Mouse (Mus musculus) adrenal gland, postnatal 10 days (tissue): ENCODE measurements around the gene Sephs2. TPM values are rescaled to one million over a fixed set of nuclear protein-coding genes. Genes with fewer than 3 reads are reported as not detected.

Experiments used
- DNase-seq: peaks from one replicate; pipeline ENCODE4 v3.0.0; 2021; ENCODE audit warnings: mixed read lengths
- long read RNA-seq, 2 experiments: library from polyadenylated mRNA; stranded (forward); transcript quantifications; one replicate each; pipeline ENCODE4 v2.0.0; 2021
- total RNA-seq, 2 experiments: library from RNA; stranded (reverse); gene quantifications; 2 replicates each; pipeline ENCODE4 v1.2.3; 2021

The Sephs2 gene
- 100 to 1,000 TPM; 189 to 268 TPM for total RNA-seq
- long read RNA-seq, experiment 1, transcript Sephs2-201 (1 exons, 2,177 nt): major isoform, 1,258 of 1,259 reads
- long read RNA-seq, experiment 1, partial matches to known transcripts: 0 of 1,259 reads
- long read RNA-seq, experiment 1, other reads (novel, unspliced or antisense): 1 of 1,259 reads
- long read RNA-seq, experiment 2, transcript Sephs2-201 (1 exons, 2,177 nt): major isoform, 421 of 421 reads
- long read RNA-seq, experiment 2, partial matches to known transcripts: 0 of 421 reads
- long read RNA-seq, experiment 2, other reads (novel, unspliced or antisense): 0 of 421 reads

DNA sequence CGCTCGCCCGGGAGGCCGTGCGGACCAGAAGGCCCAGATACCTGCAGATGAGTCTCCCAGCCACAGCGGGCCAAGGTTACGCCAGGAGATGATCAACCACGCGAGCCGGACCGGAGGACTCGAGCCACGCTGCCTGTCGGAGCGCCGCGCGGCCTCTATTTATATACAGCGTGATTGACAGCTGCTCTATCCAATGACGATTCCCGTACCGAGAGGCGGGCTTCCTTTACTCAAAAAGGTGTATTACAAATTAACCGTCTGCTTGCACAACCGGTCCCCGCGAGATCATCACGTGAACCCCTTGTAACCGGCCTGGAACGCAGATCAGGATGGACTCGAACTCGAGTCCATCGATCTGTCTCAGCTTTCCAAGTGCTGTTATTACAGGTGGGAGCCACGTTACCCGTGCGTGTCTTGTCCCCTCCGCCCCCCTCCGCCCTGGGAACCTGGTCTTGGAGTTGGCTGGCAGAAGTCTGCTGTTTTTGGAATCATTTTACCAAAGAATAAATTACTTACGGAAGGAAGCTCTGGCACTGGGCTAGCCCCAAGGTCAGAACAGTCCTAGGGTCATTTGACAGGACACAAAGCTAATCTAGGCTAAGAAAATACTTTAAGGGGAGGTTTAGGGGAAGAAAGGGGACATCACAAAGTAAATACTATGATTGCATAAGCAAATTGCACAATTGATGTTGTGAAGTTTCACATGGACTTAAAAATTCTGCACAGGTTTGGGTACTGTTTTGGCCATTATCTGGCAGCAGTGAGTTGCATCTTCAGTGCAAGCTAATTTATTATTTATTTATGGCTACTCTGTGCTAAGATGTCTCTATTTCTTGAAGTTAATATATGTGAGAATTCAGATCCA lies at the start of gene Sephs2:
Gene Sephs2, minus strand, starts transcription at position 131 of the 865 bp plus-strand sequence.
- DNase-seq: peak; percentile 97

DNA sequence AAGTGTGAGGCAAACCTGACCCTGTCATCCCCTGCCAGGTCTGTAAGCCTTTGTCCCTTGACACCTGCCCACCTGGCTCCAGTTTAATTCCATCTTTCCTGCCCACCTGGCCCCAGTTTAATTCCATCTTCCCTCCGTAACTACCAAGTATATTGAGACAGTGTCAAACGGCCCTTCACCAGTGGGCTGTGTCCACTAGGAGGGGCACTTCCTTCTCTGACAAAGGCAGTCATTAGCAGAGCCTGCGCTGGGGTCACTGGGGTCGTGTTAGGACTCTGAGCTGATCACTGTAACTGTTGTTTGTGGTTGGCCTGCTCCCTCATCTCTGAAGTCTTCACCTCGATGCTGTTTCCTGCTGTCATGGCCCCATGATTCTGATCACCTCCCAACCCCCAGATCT lies 48.2 kb upstream of the Sephs2 start:
- peak; percentile 44 for DNase-seq

DNA sequence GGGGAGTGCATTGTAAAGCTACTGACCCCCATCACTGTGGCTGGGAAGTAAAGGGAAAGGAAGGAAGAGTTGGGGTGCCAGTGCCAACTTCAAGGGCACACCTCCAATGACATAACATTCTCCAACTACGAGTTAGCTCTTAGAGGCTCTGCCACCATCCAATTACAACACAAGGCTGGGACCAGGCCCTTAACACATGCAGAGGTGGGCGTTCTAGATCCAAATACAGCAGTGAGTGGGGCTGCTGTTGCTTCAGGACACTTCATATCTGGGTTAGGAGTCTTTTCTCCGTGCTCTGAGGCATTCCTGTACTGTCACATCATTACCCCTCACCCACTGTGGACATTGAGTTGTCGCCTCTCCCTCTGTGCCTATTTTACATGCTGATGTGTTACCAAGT lies 47.3 kb upstream of the Sephs2 start:
- no peak for DNase-seq

DNA sequence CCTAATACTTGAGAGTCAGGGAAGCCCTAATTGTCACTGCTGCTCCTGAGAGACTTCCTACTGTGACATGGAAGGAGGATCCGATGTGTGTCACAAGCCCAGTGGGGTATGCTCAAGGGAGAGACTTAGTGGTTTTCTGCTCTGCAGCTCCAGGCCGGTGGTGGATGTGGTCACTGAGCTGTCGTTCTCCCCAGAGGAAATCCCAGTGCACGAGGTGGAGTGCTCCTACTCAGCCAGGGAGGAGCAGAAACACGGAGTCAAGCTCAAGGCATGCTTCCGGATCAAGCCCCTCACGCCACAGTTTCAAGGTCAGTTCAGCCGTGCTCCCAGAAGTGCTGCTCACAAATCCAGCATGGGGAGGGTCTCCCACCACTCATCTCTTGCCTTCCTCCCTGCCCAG lies 40.1 kb upstream of the Sephs2 start:
- no peak for DNase-seq

DNA sequence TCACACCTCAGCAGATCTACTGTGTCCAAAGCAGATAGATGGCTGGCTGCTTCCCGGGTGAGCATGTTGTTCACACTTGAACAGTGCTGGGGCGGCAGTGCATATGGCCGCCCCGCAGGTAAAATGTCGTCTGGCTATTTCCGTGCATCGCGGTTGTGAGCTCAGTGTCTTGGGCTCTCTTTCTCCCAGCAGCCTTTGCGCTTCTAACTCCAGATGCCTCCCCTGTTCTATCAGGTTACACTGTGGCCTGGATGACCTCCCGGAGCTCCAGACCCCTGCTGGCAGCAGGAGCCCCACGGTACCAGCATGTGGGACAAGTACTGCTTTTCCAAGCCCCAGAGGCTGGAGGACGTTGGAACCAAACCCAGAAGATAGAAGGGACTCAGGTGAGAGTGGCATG lies 36.1 kb upstream of the Sephs2 start:
- DNase-seq: no peak

DNA sequence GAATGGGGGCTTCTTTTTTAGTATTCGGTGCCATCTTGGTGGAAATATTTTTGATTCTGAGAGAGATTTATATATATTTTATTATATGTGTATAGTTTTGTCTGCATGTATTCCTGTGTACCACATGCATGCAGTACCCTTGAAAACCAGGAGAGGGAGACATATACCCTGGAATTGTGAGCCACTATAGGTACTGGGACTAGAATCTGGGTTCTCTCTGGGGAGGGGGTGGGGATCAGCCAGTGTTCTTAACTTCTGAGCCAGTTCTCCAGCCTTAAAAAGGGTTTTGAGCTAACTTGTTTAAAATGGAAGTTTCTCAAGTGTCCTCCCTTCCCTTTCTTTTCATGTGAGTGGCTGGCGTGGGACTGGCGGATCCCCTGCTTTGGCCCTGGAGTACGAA lies 35.0 kb upstream of the Sephs2 start:
- peak; percentile 68 for DNase-seq

DNA sequence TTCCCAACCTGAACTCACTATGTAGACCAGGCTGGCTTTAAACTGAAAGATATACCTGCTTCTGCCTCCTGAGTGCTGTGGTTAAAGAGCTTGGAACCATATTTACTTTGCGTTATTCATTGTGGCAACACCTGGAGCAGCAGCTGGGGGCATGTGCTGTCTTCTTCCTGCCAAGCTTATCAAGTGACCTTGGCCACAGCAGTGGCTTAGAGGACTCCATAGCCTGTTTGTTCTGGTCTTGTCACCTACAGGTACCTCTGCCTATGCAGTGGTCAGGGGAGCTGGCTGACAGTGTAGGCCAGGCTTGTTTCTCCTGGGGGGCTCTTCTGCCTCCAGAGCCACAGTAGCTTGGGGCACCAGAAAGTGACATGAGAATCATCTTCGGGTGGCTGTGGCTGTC lies 34.6 kb upstream of the Sephs2 start:
- peak; percentile 11 for DNase-seq

DNA sequence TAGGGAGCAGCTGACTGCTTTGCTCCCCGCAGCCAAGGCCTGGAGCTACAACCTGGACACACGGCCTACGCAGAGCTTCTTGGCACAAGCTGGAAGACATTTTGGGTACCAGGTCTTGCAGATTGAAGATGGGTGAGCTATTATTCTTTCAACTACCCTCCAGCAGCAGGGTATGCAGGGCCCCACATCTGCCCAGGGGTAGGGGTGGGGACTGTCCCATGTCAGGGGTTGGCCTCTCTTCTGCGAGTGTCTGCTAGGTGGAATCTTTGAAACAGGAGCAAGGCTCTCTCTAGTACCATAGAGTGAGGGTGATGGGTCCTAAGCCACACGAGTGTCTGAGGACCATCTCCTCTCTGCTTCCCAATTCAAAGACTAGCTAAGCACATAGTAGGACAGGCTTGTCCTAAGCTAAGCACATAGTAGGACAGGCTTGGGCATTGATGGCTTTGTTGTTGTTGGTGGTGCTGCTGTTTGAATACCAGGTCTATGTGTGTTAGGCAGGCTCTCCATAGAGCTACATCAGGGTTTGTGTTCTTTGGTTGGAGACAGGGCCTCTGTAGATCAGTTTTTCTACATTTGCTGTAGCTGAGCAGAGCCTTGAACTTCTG lies 23.8 kb upstream of the Sephs2 start:
- DNase-seq: no peak

DNA sequence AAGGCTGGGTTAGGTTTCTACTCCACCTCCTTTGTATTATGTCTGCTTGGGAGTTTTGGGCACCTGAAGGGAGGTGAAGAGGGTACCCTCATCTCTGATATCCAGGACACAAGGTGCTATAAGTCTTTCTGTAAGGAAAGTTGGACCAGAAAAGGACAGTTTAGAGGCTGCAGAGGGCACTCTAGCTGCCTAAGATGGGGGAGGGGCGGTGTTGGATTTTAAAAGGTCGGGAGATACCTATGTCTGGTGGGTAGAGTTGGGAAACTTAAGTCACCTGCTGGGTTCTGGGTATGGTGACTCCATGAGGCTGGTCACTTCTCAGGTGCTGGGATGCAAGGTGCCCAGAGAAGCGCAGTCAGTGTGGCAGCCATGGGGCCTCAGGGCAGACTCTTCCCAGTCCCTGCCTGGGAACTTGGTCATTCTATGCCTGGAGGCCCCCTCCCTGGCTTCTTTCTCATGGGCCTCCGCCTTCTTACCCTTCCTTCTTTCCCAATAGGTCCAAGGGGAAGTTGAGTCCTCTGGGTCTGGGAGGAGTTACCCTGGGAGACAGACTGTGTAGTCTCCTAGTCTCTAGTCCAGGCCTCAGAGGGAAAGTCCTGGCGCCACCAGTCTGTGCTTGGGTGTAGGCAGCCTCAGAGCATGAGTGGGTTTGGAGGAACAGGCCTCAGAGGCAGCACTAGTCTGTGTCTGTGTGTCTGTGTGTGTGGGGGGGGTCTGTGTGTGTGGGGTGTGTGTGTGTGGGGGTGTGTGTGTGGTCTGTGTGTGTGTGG lies 23.1 kb upstream of the Sephs2 start:
- no peak for DNase-seq

DNA sequence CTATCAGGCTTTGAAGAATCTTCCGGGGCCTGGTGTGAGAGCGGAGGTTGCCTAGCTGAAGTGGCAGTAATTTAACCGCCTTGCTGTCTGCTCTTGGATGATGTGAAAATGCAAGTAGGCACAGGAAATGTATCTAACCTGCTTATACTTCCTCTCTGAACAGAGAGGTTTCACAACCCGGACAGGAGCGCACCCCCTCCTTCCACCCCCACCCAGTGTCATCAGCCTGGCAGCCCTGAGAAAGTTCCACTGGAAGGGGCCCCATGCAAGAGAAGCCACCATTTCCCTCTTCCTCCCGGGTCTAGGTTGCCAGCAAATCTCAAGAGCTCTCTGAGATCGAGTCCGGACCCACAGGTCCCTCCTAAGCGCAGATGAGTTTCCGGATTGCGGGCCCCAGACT lies 22.2 kb upstream of the Sephs2 start, which contains the start of gene Itgal:
Gene Itgal, plus strand, starts transcription at position 163 of the 400 bp plus-strand sequence.
- DNase-seq: no peak

DNA sequence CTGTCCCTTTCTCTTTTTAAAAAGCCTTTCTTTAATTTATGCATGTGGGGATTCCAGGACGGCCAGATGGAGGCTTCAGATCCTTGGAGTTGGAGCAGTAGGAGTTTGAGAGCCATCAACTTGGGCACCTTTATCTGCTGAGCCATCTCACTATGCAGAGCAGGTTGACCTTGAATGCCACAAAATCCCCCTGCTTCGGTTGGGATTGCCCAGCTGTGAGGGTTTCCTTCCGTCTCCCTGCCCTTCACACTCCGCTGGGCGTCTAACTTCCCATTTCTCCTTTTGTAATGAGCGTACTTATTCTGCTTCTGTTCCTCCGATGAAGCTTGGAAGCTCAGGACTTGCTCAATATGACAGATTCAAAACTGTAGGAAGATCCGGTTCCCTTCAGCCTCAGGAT lies 16.3 kb upstream of the Sephs2 start:
- no peak for DNase-seq

DNA sequence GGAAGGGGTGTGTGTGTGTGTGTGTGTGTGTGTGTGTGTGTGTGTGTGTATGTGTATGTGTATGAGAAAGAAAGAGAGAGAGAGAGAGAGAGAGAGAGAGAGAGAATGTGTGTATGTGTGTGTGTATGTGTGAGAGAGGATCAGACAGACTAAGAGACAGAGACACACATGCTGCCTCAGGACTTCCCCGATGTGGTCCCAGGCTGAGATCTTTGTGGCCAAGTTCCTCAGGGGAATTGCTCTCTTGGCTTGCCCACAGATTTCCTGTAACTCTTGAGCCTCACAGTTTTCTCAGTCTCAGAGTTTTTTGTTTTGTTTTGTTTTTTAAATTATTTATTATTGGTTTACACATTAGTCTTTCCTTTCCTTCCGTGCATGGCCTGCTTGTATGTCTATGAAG lies 15.5 kb upstream of the Sephs2 start:
- no peak for DNase-seq

DNA sequence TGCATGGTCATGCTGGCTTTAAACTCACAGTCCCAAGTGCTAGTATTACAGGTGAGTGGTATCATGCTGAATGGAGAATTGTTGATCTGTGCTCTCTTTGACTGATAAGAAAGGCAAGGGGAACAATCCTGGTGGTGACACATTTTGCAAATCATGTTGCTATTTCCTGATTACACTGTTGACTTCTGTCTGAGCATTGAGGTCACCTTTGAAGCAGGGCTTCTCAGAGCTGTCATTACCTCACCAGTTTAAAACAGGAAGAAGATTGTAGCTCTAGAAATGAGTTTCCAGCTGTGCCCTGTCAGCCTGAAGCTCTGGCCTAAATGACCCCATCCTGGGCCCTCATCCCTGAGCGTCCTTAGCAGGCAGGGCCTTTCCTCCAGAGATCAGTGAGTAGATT lies 14.1 kb upstream of the Sephs2 start:
- no peak for DNase-seq

DNA sequence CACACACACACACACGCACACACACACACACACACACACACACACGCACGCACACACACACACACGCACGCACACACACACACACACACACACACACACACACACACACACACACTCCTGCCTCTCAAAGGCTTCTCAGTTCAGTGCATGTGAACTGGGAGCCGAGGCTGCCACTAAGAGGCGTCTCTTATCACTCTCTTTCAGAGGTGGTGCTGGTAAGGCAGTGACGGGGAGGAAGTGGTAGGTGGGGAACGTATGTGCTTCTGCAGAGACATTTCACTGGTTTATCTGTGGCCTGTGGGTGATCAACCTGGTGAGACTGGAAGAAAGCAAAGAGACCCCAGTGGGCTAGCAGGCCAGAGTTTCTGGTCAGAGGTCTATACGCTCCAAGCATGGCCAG lies 11.3 kb upstream of the Sephs2 start:
- DNase-seq: no peak

DNA sequence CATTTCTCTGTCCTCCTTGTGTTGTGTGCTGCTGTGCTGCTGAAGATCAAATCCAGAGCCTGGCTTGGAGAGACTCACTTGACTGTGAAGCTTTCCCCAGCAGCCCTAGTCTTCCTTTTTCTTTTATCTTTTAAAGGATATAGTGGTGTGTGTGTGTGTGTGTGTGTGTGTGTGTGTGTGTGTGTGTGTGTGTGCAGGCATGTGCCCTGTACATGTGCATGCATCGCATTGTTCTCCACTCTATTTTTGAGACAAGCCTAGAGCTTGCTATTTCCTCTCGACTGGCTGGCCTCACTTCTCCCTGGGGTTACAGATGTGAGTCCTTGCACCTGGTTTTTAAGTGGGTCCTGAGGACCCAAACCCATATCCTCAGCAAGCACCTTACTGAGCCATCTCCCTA lies 8.3 kb upstream of the Sephs2 start:
- no peak for DNase-seq

DNA sequence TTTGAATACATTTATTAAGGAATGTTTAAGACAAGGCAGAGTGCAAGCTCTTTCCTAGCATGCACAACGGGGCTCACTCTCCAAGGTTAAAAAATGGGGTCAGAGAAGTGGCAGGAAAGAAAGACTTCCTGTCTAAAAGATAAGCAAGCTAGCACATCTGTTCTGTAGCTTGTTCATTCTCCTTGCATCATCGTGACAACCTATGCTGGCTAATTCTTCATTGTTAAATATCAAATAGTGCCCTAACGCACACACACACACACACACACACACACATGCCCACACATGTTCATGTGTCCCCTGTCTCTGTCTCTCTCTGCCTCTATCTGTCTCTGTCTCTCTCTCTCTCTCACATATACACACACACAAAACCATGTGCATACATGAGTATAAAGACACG lies 7.3 kb upstream of the Sephs2 start:
- DNase-seq: no peak

DNA sequence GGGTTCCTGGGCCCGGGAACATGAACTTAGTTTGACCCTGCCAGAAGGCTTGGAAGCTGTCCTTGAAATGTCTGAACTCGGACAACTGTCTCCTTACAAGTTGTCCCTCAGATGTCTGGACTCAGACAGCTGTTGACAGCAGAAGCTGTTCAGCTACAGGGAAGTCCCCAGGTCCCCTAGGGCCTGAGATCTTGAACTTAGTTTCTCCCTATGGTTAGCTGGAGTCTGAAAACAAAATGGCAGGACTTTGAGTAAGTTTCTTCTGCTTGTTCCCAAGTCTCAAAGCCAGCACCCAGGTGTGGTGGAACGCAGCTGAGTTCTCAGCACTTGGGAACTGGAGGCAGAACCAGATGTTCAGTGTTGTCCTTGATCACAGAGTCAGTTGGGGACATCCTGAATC lies 6.2 kb upstream of the Sephs2 start:
- no peak for DNase-seq

DNA sequence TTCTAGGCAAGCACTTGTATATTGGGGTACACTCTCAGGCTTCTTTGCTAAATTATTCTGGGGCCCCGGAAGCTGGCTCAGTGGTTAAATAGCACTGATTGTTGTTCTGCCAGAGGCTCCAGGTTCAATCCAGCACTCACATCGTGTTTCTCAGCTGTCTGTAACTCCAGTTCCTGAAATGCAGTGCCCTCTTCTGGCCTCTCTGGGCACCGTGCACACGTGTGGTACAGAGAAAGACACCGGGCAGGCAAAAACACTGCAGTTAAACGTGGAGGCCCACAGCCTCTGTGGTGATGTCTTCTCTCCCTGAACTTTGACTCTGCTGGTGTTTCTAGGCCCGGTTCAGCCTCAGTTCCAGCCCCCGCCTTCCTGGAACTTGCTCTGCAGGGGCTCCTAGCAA lies 4.5 kb upstream of the Sephs2 start:
- peak; percentile 60 for DNase-seq

DNA sequence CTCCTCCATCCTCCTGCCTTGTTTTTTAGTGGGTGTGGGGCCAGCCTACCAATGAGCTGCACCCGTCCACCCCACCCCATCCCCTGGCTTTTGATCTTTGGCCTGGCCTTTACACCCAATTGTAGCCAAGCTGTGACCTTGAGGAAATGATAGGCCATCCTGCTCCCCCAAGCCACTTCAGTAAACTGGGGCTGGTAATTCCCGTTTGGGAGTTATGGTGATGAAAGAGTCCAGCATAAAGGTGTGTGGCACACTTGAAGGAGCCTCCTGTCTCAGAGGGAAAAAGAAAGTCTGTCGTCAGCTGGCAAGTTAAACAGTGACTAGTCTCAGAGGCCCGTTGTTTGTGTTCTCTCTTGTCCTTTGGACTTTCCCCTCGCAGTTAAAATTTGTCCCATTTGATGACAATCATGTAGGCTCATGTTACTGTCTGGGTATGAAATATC lies 2.7 kb upstream of the Sephs2 start:
- DNase-seq: no peak

DNA sequence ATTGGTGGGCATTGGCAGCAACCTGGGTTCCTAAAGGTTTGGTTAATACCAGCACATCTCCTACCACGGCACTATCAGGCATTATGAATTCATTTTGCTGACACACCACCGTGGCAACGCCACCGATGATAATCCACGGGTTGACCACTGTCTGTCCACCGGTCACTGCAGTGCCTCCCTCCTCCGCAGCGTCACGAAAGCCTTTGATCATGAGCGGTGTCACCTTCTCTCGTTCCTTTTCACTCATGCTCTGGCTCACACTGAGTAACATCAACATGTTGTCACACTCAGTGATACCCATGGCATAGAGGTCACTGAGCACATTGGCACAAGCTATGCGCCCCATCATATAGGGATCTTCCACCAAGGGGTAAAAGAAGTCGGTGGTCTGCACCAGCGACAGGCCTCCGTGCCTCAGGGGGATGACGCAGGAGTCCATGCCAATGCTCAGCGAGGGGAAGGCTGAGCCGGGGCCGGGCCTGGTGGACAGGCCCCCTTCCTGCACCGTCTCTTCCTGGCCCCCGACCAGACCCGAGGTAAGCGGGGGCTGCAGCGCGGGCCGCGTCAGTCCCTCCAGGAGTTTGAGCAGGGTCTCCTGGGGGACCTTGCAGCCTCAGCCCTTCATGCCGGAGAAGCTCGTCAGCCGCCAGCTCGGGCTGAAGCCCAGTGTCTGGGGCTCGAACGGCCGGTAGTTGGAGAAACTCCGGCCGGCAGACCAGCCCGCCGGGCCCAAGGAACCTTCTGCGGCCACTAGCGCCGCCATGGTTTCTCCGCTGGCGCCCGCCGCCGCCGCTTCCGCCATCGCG lies 534 bp downstream of the Sephs2 start:
- peak; percentile 35 for DNase-seq

DNA sequence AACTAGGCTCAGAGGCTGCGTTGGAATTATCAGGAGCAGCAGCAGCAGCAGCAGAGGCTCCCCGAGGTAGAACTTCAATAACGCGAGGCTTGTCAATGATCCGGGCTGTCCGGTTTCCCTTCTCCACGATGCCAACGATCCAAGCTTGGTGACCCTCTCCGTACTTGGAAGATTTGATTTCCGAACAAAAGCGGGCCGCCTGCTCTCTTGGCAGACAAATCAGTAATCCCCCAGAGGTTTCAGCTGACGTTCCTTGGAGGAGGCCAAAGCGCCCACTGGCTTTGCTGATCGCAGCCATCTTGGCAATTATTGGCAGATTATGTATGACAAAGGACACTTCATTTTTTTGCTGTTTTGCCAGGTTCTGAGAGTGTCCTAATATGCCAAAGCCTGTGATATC lies 1.3 kb downstream of the Sephs2 start:
- peak; percentile 58 for DNase-seq

DNA sequence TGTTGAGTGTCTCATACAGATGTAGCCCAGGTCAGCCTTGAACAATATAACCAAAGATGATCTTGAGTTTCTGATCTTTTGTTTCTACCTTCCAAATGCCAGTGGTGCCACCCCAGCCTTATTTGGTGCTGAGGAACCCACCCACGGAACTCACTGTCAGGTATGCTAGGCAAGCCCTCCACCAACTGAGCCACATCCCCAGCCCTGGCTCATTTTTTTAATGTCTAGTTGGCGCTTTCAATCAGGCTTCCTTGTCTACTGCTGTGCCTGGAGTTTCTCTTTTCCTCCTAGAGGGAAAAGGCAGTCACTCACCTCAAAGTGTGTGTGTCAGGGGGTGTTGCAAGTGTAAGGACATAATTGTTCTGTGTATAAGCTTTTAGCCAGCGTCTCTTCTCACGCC lies 2.8 kb downstream of the Sephs2 start:
- DNase-seq: no peak
